Mouse (Mus musculus): ENCODE results near the gene Gm10295. TPM values are rescaled to one million over a fixed set of nuclear protein-coding genes. Genes with fewer than 3 reads are reported as not detected.

Gm10295 gene
- polyA plus RNA-seq, 1 experiment from 2014 or later, result not detected

DNA sequence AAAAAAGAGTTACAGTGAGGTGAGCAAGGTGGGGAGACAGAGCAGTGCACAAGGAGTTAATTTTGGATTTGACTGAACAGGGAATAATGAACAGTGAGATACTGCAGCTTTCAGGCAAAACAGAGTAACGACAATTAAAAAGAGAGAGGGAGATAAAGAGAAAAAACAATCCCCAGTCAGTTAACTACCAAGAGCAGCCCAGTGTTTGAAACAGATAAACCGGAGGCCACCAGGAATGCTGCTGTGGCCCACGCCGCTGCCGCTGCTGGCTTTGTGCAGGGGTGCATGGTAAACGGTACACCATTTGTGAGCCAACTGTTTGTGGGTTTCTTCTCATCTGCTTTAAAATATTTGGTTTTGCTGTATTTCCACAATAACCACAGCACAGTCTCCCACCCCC, 34.8 kb upstream of the Gm10295 start:
- H3K27ac ChIP-seq (ENCODE audit: low read depth, low read length), result peak overlapping the region; percentile 53; the same call in 1 of the 2 replicates
- no peak overlapping the region for H3K4me2 ChIP-seq (replicated peaks; ENCODE audit: low read depth, low read length)
- no peak overlapping the region for H3K9ac ChIP-seq (ENCODE audit: low read depth, low read length)
- no peaks in the 10 kb centered on the region for H3K9me3 ChIP-seq (ENCODE audit: control insufficient read depth, low read length)
- H3K36me3 ChIP-seq (ENCODE audit: control insufficient read depth, insufficient read depth, low read length), result no peaks in the 10 kb centered on the region
- ATAC-seq (ENCODE audit: low FRiP score, low TSS enrichment), result no peak; the same call in 1 of the 2 replicates
- no peak overlapping the region for H3K4me3 ChIP-seq (ENCODE audit: low read length)
- peaks cover 32% of the 10 kb centered on the region for H3K4me1 ChIP-seq (ENCODE audit: control insufficient read depth, insufficient read depth, low read length)
- 13% methylated on average over 6 of the region's 6 CpGs for WGBS
- no peaks in the 10 kb centered on the region for H3K27me3 ChIP-seq (ENCODE audit: control insufficient read depth, insufficient read depth, low read length)

- ATAC-seq (ENCODE audit: low FRiP score, low TSS enrichment), result no peak
- H3K36me3 ChIP-seq (ENCODE audit: control insufficient read depth, insufficient read depth, low read length), result no peaks in the 10 kb centered on the region
- no peak overlapping the region for H3K4me3 ChIP-seq (ENCODE audit: low read length)
- H3K4me1 ChIP-seq (ENCODE audit: control insufficient read depth, insufficient read depth, low read length), result peaks cover 41% of the 10 kb centered on the region
- H3K9me3 ChIP-seq (ENCODE audit: control insufficient read depth, low read length), result no peaks in the 10 kb centered on the region
- no peak overlapping the region for H3K9ac ChIP-seq (ENCODE audit: low read depth, low read length)
- H3K27ac ChIP-seq (ENCODE audit: low read depth, low read length), result peak overlapping the region; percentile 97; the same call in 1 of the 2 replicates
- no peaks in the 10 kb centered on the region for H3K27me3 ChIP-seq (ENCODE audit: control insufficient read depth, insufficient read depth, low read length)
- no peak overlapping the region for H3K4me2 ChIP-seq (replicated peaks; ENCODE audit: low read depth, low read length)
- WGBS, result 18% methylated on average over 7 of the region's 7 CpGs
These were observed 33.6 kb upstream of the Gm10295 start for GRCm38 (mm10) chr7:71384921-71385320.

GRCm38 (mm10) chr7:71383341-71384130, 32.3 kb upstream of the Gm10295 start:
- 16% methylated on average over 20 of the region's 20 CpGs for WGBS
- Histone ChIP-seq H3K27ac (ENCODE audit: low read depth, low read length) (peak overlapping the region; percentile 97), H3K27me3 (ENCODE audit: control insufficient read depth, insufficient read depth, low read length) (no peaks in the 10 kb centered on the region), H3K4me3 (ENCODE audit: low read length) (no peak overlapping the region), H3K36me3 (ENCODE audit: control insufficient read depth, insufficient read depth, low read length) (no peaks in the 10 kb centered on the region), H3K9ac (ENCODE audit: low read depth, low read length) (peak overlapping the region; percentile 59), H3K9me3 (ENCODE audit: control insufficient read depth, low read length) (no peaks in the 10 kb centered on the region), H3K4me2 (replicated peaks; ENCODE audit: low read depth, low read length) (peak overlapping the region; percentile 21; the same call in 1 of the 2 replicates), H3K4me1 (ENCODE audit: control insufficient read depth, insufficient read depth, low read length) (peaks cover 45% of the 10 kb centered on the region)
- peak; percentile 45 for ATAC-seq (ENCODE audit: low FRiP score, low TSS enrichment)

DNA sequence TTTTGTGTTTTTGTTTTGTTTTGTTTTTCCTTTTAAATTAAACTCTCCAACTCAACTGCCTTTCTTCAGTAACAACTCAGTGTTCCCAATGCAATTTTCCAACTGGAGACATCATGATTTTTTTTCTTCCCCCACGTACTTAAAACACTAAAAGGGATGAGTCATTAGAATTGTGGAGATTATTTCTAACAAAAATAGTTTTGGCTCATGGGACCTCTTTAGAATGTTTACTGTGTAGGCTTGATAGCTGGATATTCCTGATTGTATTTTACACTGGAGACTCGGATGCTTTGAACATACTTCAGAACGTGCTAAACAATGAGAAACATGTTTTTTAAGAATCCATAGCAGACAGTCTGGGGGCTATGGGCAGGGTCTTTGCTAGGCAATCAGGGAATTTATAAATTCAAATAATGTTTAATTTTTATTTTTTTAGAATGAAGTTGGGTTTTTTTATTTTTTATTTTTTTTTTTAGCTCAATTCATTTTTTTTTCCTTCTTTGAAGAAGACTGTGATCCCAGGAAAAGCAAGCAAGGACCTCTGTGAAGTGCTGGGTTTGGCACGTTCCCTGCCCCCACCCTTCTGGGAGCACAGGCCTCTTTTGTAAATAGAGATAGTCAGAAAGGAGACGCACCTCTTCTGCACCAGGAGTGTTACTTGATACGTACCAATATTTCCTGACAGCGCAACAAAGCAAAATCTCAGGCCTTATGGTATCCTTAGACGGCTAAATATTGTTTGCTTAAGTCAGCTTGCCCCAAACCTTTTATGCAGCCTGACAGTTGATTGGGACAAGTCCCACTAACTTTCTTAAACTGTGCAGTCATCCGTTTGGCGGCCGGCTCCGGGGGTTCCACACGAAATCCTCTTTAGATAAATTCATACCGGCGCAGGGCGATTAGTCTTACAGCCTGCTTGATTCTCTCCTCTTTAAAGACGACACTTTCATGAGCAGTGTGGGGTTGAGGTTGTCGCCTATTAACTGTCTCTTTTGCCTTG, 28.8 kb upstream of the Gm10295 start:
- ATAC-seq (ENCODE audit: low FRiP score, low TSS enrichment), result peak; percentile 41; the same call in 1 of the 2 replicates
- WGBS, result 11% methylated on average over 18 of the region's 18 CpGs
- no peaks in the 10 kb centered on the region for H3K27me3 ChIP-seq (ENCODE audit: control insufficient read depth, insufficient read depth, low read length)
- H3K27ac ChIP-seq (ENCODE audit: low read depth, low read length), result peak overlapping the region; percentile 97
- peak overlapping the region; percentile 11; the same call in 1 of the 2 replicates for H3K4me2 ChIP-seq (replicated peaks; ENCODE audit: low read depth, low read length)
- no peaks in the 10 kb centered on the region for H3K9me3 ChIP-seq (ENCODE audit: control insufficient read depth, low read length)
- H3K4me1 ChIP-seq (ENCODE audit: control insufficient read depth, insufficient read depth, low read length), result peaks cover 41% of the 10 kb centered on the region
- H3K36me3 ChIP-seq (ENCODE audit: control insufficient read depth, insufficient read depth, low read length), result no peaks in the 10 kb centered on the region
- H3K4me3 ChIP-seq (ENCODE audit: low read length), result no peak overlapping the region
- peak overlapping the region; percentile 25; the same call in 1 of the 2 replicates for H3K9ac ChIP-seq (ENCODE audit: low read depth, low read length)

- H3K4me3 ChIP-seq (ENCODE audit: low read length), result no peak overlapping the region
- no peak overlapping the region for H3K9ac ChIP-seq (ENCODE audit: low read depth, low read length)
- peak overlapping the region; percentile 97; the same call in 1 of the 2 replicates for H3K27ac ChIP-seq (ENCODE audit: low read depth, low read length)
- H3K4me2 ChIP-seq (replicated peaks; ENCODE audit: low read depth, low read length), result no peak overlapping the region
- H3K9me3 ChIP-seq (ENCODE audit: control insufficient read depth, low read length), result no peaks in the 10 kb centered on the region
- peaks cover 36% of the 10 kb centered on the region for H3K4me1 ChIP-seq (ENCODE audit: control insufficient read depth, insufficient read depth, low read length)
- peak; percentile 53 for ATAC-seq (ENCODE audit: low FRiP score, low TSS enrichment)
- no peaks in the 10 kb centered on the region for H3K27me3 ChIP-seq (ENCODE audit: control insufficient read depth, insufficient read depth, low read length)
- WGBS, result 47% methylated on average over 18 of the region's 18 CpGs
- no peaks in the 10 kb centered on the region for H3K36me3 ChIP-seq (ENCODE audit: control insufficient read depth, insufficient read depth, low read length)
These were observed 27.8 kb upstream of the Gm10295 start for GRCm38 (mm10) chr7:71378812-71379760.

GRCm38 (mm10) chr7:71377983-71378382, 26.7 kb upstream of the Gm10295 start:
- 71% methylated on average over 6 of the region's 6 CpGs for WGBS
- Histone ChIP-seq H3K4me3 (ENCODE audit: low read length) (no peak overlapping the region), H3K4me2 (replicated peaks; ENCODE audit: low read depth, low read length) (no peak overlapping the region), H3K27ac (ENCODE audit: low read depth, low read length) (peak overlapping the region; percentile 44; the same call in 1 of the 2 replicates), H3K9ac (ENCODE audit: low read depth, low read length) (no peak overlapping the region), H3K9me3 (ENCODE audit: control insufficient read depth, low read length) (no peaks in the 10 kb centered on the region), H3K36me3 (ENCODE audit: control insufficient read depth, insufficient read depth, low read length) (no peaks in the 10 kb centered on the region), H3K27me3 (ENCODE audit: control insufficient read depth, insufficient read depth, low read length) (no peaks in the 10 kb centered on the region), H3K4me1 (ENCODE audit: control insufficient read depth, insufficient read depth, low read length) (peaks cover 33% of the 10 kb centered on the region)
- ATAC-seq (ENCODE audit: low FRiP score, low TSS enrichment), result no peak

DNA sequence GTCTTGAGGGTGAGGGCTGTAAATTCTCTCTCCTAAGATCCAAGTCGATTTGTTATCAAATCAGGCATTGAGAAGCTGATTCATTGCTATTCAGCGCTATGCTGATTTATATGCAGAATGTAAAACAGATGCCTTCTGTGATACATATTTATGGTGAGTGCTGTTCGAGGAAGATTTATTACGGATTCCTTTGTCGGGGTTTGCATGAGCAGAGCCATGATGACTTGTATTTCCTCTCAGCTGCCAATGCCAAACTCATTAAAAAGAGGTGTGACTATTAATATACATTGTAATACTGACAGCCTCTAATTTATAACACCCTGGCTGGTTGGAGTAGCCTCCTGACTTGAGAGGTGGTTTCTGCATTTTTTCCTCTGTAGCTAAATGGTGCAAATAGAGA, 22.8 kb upstream of the Gm10295 start:
- no peaks in the 10 kb centered on the region for H3K27me3 ChIP-seq (ENCODE audit: control insufficient read depth, insufficient read depth, low read length)
- H3K9ac ChIP-seq (ENCODE audit: low read depth, low read length), result no peak overlapping the region
- H3K27ac ChIP-seq (ENCODE audit: low read depth, low read length), result no peak overlapping the region
- ATAC-seq (ENCODE audit: low FRiP score, low TSS enrichment), result peak; percentile 41; the same call in 1 of the 2 replicates
- peaks cover 9% of the 10 kb centered on the region; the same call in 1 of the 2 replicates for H3K4me1 ChIP-seq (ENCODE audit: control insufficient read depth, insufficient read depth, low read length)
- no peak overlapping the region for H3K4me3 ChIP-seq (ENCODE audit: low read length)
- no peaks in the 10 kb centered on the region for H3K9me3 ChIP-seq (ENCODE audit: control insufficient read depth, low read length)
- H3K36me3 ChIP-seq (ENCODE audit: control insufficient read depth, insufficient read depth, low read length), result no peaks in the 10 kb centered on the region
- WGBS, result 46% methylated on average over 5 of the region's 5 CpGs
- H3K4me2 ChIP-seq (replicated peaks; ENCODE audit: low read depth, low read length), result no peak overlapping the region

- Histone ChIP-seq H3K4me3 (ENCODE audit: low read length) (no peak overlapping the region), H3K4me2 (replicated peaks; ENCODE audit: low read depth, low read length) (no peak overlapping the region), H3K9me3 (ENCODE audit: control insufficient read depth, low read length) (no peaks in the 10 kb centered on the region), H3K4me1 (ENCODE audit: control insufficient read depth, insufficient read depth, low read length) (peaks cover 9% of the 10 kb centered on the region; the same call in 1 of the 2 replicates), H3K27ac (ENCODE audit: low read depth, low read length) (no peak overlapping the region), H3K27me3 (ENCODE audit: control insufficient read depth, insufficient read depth, low read length) (no peaks in the 10 kb centered on the region), H3K36me3 (ENCODE audit: control insufficient read depth, insufficient read depth, low read length) (no peaks in the 10 kb centered on the region), H3K9ac (ENCODE audit: low read depth, low read length) (no peak overlapping the region)
- 34% methylated on average over 2 of the region's 2 CpGs for WGBS
- no peak for ATAC-seq (ENCODE audit: low FRiP score, low TSS enrichment)
These were observed 20.6 kb upstream of the Gm10295 start for GRCm38 (mm10) chr7:71371916-71372315.

Measured in kidney, embryonic 14.5 days (tissue).